Mouse (Mus musculus): ENCODE measurements around the gene Olfr1087. TPM values are rescaled to one million over a fixed set of nuclear protein-coding genes. Genes with fewer than 3 reads are reported as not detected.
"Not testable (repeated sequence)": the region's sequence is repeated elsewhere in the genome, so short reads cannot be mapped to it uniquely, and the experiment has no call there.

The Olfr1087 gene
- polyA plus RNA-seq (2016; fragmentation: Nextera tagmentation; extraction: Ambion mirVana), result not detected in 2 replicates

- no peaks in the 10 kb centered on the region for H3K9me3 ChIP-seq
- no peaks in the 10 kb centered on the region for H3K4me1 ChIP-seq
- ATAC-seq (ENCODE audit: low FRiP score, low read depth), result no peak
- no peaks in the 10 kb centered on the region for H3K27me3 ChIP-seq
- H3K4me2 ChIP-seq (replicated peaks), result no peak within 1 kb of the TSS
- H3K36me3 ChIP-seq, result no peaks in the 10 kb centered on the region
- H3K4me3 ChIP-seq, result no peak within 1 kb of the TSS
- no peak within 1 kb of the TSS for H3K27ac ChIP-seq (replicated peaks)
- no peak within 1 kb of the TSS for H3K9ac ChIP-seq (replicated peaks)
Measured at GRCm38 (mm10) chr2:86698295-86698694, at the start of gene Olfr1087. Gene Olfr1087, minus strand, starts transcription at chr2:86698395.

GRCm38 (mm10) chr2:86733601-86734000 lies 35.4 kb upstream of the Olfr1087 start, which contains the start of gene Olfr1089:
Gene Olfr1089, minus strand, starts transcription at chr2:86733701.
- Histone ChIP-seq H3K27ac (replicated peaks) (no peak within 1 kb of the TSS), H3K4me3 (no peak within 1 kb of the TSS), H3K4me1 (no peaks in the 10 kb centered on the region), H3K36me3 (no peaks in the 10 kb centered on the region), H3K9me3 (no peaks in the 10 kb centered on the region), H3K27me3 (no peaks in the 10 kb centered on the region), H3K4me2 (replicated peaks) (no peak within 1 kb of the TSS), H3K9ac (replicated peaks) (no peak within 1 kb of the TSS)
- no peak for ATAC-seq (ENCODE audit: low FRiP score, low read depth)

DNA sequence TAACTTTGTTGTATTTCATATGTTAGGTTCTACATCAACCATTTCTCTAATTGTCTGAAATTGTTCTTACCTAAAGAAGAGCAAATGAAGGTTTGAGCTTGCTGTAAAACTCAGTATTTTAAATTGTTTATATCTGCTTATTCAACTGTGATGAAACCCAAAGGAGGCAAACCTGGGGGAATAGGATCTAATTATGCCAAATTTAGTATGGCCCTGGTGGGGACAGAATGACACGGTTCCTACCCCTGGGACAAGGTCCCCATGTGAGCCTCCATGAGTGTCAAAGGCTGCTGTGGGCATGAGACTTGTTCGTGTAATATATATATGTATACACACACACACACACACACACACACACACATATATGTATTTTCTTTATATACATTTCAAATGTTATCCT lies 18.2 kb downstream of the Olfr1087 start, which contains the start of gene Olfr1086:
Gene Olfr1086, minus strand, starts transcription at position 101 of the 400 bp plus-strand sequence.
- 93% methylated on average over 2 of the region's 2 CpGs for WGBS
- ATAC-seq (ENCODE audit: low FRiP score, low read depth), result no peak

GRCm38 (mm10) chr2:86661919-86662318 lies 36.3 kb downstream of the Olfr1087 start, which contains the start of gene Olfr1085:
Gene Olfr1085, minus strand, starts transcription at chr2:86662019.
- Histone ChIP-seq H3K27ac (replicated peaks) (no peak within 1 kb of the TSS), H3K27me3 (no peaks in the 10 kb centered on the region), H3K9ac (replicated peaks) (no peak within 1 kb of the TSS), H3K9me3 (no peaks in the 10 kb centered on the region), H3K4me2 (replicated peaks) (no peak within 1 kb of the TSS), H3K4me1 (no peaks in the 10 kb centered on the region), H3K36me3 (no peaks in the 10 kb centered on the region), H3K4me3 (no peak within 1 kb of the TSS)
- 40% methylated on average over 1 of the region's 1 CpGs for WGBS
- no peak for ATAC-seq (ENCODE audit: low FRiP score, low read depth)

More for the DNA sequence above, 18.2 kb downstream of the Olfr1087 start, which contains the start of gene Olfr1086:
- Histone ChIP-seq H3K36me3 (no peaks in the 10 kb centered on the region), H3K9ac (replicated peaks) (no peak within 1 kb of the TSS), H3K4me1 (no peaks in the 10 kb centered on the region), H3K27me3 (no peaks in the 10 kb centered on the region), H3K4me3 (no peak within 1 kb of the TSS), H3K4me2 (replicated peaks) (no peak within 1 kb of the TSS), H3K9me3 (no peaks in the 10 kb centered on the region), H3K27ac (replicated peaks) (no peak within 1 kb of the TSS)

DNA sequence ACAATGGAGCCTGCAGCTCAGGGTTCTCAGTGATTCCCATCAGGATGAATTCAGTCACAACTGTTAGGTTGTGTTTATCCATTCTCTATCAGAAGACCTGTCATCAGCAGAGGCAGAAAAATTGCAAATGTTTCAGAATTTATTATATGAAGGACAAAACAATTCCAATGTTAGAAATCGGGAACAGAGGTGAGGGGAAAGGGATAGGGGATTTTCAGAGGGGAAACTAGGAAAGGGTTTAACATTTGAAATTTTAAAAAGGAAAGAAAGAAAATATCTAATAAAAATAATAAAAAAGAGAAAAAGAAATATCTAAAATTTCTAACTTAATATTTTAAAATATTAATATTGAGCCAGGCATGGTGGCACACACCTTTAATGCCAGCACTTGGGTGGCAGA lies 58.6 kb downstream of the Olfr1087 start, which contains the start of gene Olfr1084:
Gene Olfr1084, minus strand, starts transcription at position 101 of the 400 bp plus-strand sequence.
- not testable (repeated sequence) for H3K4me1 ChIP-seq; ATAC-seq (ENCODE audit: low FRiP score, low read depth); H3K27ac ChIP-seq (replicated peaks)

More for the DNA sequence above, 58.6 kb downstream of the Olfr1087 start, which contains the start of gene Olfr1084:
- H3K9ac ChIP-seq (replicated peaks); H3K36me3 ChIP-seq; H3K9me3 ChIP-seq; H3K4me2 ChIP-seq (replicated peaks); H3K4me3 ChIP-seq; H3K27me3 ChIP-seq: not testable (repeated sequence)
- WGBS, result 97% methylated on average over 1 of the region's 1 CpGs

Other genes with a start within 250 kb of the Olfr1087 start
- gene Olfr1065, start 247.8 kb downstream of the Olfr1087 start, polyA plus RNA-seq (2016; fragmentation: Nextera tagmentation; extraction: Ambion mirVana), result not detected in 2 replicates
- not detected in 2 replicates for gene Olfr1066, start 242.1 kb downstream of the Olfr1087 start, polyA plus RNA-seq (2016; fragmentation: Nextera tagmentation; extraction: Ambion mirVana)
- gene Olfr228, start 211.0 kb downstream of the Olfr1087 start, polyA plus RNA-seq (2016; fragmentation: Nextera tagmentation; extraction: Ambion mirVana), result not detected in 2 replicates
- gene Olfr1076, start 189.9 kb downstream of the Olfr1087 start, polyA plus RNA-seq (2016; fragmentation: Nextera tagmentation; extraction: Ambion mirVana), result not detected in 2 replicates
- gene Olfr1079, start 155.9 kb downstream of the Olfr1087 start, polyA plus RNA-seq (2016; fragmentation: Nextera tagmentation; extraction: Ambion mirVana), result not detected in 2 replicates
- gene Olfr1080, start 140.2 kb downstream of the Olfr1087 start, polyA plus RNA-seq (2016; fragmentation: Nextera tagmentation; extraction: Ambion mirVana), result not detected in 2 replicates
- not detected in 2 replicates for gene Olfr1082, start 99.4 kb downstream of the Olfr1087 start, polyA plus RNA-seq (2016; fragmentation: Nextera tagmentation; extraction: Ambion mirVana)
- gene Olfr1084, start 58.7 kb downstream of the Olfr1087 start, polyA plus RNA-seq (2016; fragmentation: Nextera tagmentation; extraction: Ambion mirVana), result not detected in 2 replicates
- not detected in 2 replicates for gene Olfr1085, start 36.4 kb downstream of the Olfr1087 start, polyA plus RNA-seq (2016; fragmentation: Nextera tagmentation; extraction: Ambion mirVana)
- gene Olfr1086, start 18.3 kb downstream of the Olfr1087 start, polyA plus RNA-seq (2016; fragmentation: Nextera tagmentation; extraction: Ambion mirVana), result not detected in 2 replicates
- not detected in 2 replicates for gene Olfr1089, start 35.3 kb upstream of the Olfr1087 start, polyA plus RNA-seq (2016; fragmentation: Nextera tagmentation; extraction: Ambion mirVana)
- not detected in 2 replicates for gene Olfr1090, start 60.6 kb upstream of the Olfr1087 start, polyA plus RNA-seq (2016; fragmentation: Nextera tagmentation; extraction: Ambion mirVana)
- not detected in 2 replicates for gene Olfr1093, start 84.1 kb upstream of the Olfr1087 start, polyA plus RNA-seq (2016; fragmentation: Nextera tagmentation; extraction: Ambion mirVana)
- not detected in 2 replicates for gene Olfr141, start 111.6 kb upstream of the Olfr1087 start, polyA plus RNA-seq (2016; fragmentation: Nextera tagmentation; extraction: Ambion mirVana)
- gene Olfr1094, start 126.3 kb upstream of the Olfr1087 start, polyA plus RNA-seq (2016; fragmentation: Nextera tagmentation; extraction: Ambion mirVana), result not detected in 2 replicates
- gene Olfr1095, start 153.3 kb upstream of the Olfr1087 start, polyA plus RNA-seq (2016; fragmentation: Nextera tagmentation; extraction: Ambion mirVana), result not detected in 2 replicates
- not detected in 2 replicates for gene Gm13723, start 176.4 kb upstream of the Olfr1087 start, polyA plus RNA-seq (2016; fragmentation: Nextera tagmentation; extraction: Ambion mirVana)
- not detected in 2 replicates for gene Olfr1097, start 193.8 kb upstream of the Olfr1087 start, polyA plus RNA-seq (2016; fragmentation: Nextera tagmentation; extraction: Ambion mirVana)
- not detected in 2 replicates for gene Olfr1098, start 226.2 kb upstream of the Olfr1087 start, polyA plus RNA-seq (2016; fragmentation: Nextera tagmentation; extraction: Ambion mirVana)

All from midbrain, embryonic 12.5 days (tissue).